Mouse (Mus musculus) heart, adult 18-20 months (tissue): ENCODE measurements around the gene Gltp. TPM values are rescaled to one million over a fixed set of nuclear protein-coding genes. Genes with fewer than 3 reads are reported as not detected.

Experiments used
- DNase-seq, 2 experiments: peaks; one replicate each; pipeline ENCODE4 v3.0.0; 2021 to 2022; ENCODE audit warnings: mixed read lengths in 1 of 2
- total RNA-seq, 2 experiments: library from RNA; stranded (reverse); gene quantifications; 2 replicates each; pipeline ENCODE4 v1.2.3; 2021

Gene Gltp
- total RNA-seq, 2 experiments from 2014 or later, result 16.9 to 20.0 TPM

- peak; percentile 42 to 43 for DNase-seq
Observed at GRCm38 (mm10) chr5:114658255-114658654, 32.5 kb downstream of the Gltp start, which contains the start of gene Trpv4. Gene Trpv4 (minus strand): TSS chr5:114658421.

DNA sequence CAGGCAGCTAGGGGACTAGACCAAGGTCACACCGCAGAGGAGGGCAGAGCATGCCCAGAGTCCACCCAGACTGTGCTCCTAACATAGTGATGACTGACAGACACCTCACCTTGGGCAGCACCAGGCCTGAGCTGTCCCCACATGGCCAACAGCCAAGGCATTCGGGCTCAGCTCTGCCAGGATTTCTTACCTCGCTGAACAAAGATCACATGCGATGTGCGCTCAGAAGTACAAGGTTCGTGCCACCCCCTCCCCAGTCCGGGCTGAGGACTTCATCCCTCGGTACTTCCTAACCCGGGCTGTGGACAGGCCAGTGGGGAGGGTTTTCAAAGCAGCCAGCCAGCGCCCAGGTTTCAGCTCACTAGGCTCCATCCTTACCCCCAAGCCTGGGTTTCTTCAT, 33.4 kb downstream of the Gltp start:
- DNase-seq, result peak in 1 of 2 experiments; percentile 35

DNA sequence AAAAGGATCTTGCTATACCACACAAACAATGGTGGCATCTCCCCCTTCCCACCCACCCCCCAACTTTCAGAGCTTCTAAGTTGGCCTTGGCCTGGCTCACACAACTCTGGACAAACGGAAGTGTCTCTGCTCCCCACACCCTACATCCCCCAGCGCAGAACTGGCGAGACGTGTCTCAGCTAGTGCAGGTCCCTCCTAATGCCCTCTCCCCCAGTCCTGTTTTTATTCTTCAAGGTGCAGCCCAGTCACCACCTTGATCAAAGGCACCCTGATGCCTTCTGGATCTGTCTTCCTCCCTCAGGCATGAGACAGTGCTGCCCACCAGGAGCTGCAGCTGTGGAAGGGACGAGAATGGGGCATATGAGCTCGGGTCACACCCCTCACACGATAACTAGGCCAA, 34.5 kb downstream of the Gltp start:
- DNase-seq, result no peak

GRCm38 (mm10) chr5:114655721-114656120, 35.1 kb downstream of the Gltp start:
- DNase-seq, result no peak

DNA sequence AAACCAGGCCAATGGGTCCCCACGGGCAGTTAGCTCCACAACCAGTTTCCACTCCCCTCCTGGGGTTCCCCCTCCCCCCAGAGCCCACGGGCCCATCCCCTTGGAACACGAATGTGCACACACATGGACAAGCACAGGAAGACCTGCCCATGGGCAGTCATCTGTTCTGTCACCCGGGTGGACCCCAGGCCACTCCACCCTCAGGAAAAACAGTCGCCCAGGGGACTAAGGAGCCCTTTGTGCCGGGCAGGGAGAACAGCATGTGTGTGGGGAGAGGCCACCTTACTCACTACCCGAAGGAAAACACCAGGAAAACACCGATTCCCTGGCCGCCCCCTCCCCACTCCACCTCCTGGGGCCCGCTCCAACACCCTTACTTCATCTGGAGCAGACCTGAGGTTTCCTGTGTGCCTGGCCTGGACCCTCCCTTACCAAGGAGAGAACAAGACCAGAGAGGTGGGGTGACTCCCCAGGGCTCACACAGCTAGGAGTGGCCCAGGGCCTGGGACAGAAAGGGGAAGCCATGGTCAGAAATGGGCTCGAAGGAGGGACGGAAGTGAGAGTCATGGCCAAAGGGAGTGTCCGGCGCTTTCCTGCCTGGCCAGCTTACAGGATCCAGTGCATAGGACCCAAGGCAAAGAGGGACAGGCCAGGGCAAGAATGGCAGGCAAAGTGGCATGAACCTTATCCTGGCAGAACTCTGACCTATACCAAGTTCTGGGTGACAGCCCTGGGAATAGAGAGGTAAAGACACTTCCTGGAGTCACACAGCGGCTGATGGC, 36.9 kb downstream of the Gltp start:
- peak; percentile 63 to 87 for DNase-seq

DNA sequence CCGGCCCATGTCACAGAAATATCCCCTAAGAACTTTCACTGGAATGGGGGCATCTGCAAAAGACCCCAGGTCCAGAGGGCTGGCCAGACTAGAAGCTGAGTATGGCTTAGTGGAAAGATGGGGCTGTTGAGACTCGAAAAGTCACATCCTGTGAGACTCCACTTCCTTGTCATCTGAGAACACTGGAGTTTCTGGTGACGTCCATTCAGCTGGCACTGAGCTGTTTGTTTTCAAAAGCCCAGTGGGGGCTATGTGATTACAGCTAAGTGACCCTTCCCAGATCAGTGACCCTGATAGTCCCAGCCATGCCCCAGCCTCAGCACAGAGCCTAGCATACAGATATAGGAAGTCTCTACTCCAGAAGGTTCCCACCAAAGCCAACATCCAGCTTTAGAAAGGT, 39.3 kb downstream of the Gltp start:
- DNase-seq, result no peak

DNA sequence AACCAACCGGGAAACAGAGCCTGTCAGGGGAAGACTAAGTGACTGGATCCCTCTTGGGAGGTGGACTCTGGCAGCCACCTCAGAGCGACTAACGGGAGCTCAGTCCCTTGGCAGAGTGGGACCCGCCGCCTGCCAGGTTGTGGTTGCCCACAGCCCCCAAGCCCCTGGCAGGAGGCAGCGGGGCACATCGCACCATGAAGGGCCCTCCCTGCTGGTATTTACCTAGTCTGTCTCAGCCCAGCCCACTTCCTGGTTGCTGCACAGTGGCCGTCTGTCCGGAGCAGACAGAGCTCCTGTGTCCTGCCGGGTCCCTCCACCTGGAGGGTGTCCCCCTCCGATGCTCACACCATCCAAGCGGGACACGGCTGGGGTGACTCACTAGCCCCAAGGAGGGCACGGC, 39.8 kb downstream of the Gltp start:
- DNase-seq, result no peak

GRCm38 (mm10) chr5:114648728-114649311, 42.0 kb downstream of the Gltp start:
- peak in 1 of 2 experiments; percentile 53 for DNase-seq

GRCm38 (mm10) chr5:114647211-114647974, 43.4 kb downstream of the Gltp start:
- DNase-seq, result peak; percentile 45 to 58

DNA sequence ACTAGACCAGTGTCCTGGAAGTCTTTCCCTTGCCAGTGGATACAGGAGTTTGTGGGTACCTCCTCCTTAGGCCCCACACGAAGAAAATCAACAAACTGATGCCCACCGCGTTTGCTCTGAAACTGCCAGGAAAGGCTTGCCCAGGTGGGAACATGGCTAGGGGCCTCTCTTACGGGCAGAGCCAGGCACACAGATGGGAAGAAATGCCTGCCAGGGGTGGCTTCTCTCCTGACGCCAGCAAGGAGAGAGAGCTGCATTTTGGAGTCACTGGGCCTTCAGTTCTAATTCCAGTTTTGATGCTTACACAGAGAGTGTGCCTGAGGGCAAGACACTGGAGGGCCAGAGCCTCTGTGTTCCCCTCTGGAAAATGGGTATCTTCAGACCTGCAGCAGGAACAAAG, 44.9 kb downstream of the Gltp start:
- DNase-seq, result no peak

- no peak for DNase-seq
Observed at GRCm38 (mm10) chr5:114644918-114645317, 45.9 kb downstream of the Gltp start.

- DNase-seq, result no peak
Observed at GRCm38 (mm10) chr5:114640809-114641208, 50.0 kb downstream of the Gltp start.

- DNase-seq, result no peak
Observed at GRCm38 (mm10) chr5:114639645-114639957, 51.2 kb downstream of the Gltp start.

GRCm38 (mm10) chr5:114638769-114639644, 51.8 kb downstream of the Gltp start:
- DNase-seq, result peak; percentile 85 to 93

DNA sequence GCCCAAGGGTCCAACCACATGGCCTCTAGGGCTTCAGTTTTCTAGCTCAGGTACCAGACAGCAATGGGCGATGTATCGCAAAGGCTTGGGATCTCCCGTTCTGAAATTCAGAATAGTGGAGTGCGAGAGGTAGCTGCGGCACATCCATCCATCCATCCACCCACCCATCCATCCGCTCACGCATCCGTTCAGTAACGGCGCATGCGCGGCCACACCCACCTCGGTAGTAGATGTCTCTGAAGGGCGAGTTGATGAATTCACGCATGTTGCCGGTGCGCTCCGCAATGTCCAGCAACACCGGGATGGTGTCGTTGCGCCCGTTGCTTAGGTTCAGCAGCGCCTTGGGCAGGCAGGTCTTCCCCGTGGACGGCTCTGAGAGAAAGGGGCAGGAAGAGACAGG, 54.7 kb downstream of the Gltp start:
- no peak for DNase-seq

- DNase-seq, result peak in 1 of 2 experiments; percentile 38
Observed at GRCm38 (mm10) chr5:114631336-114631735, 59.4 kb downstream of the Gltp start.

GRCm38 (mm10) chr5:114625590-114625989, 65.2 kb downstream of the Gltp start:
- DNase-seq, result peak; percentile 45 to 82

GRCm38 (mm10) chr5:114620305-114620704, 70.5 kb downstream of the Gltp start:
- no peak for DNase-seq
